Mouse (Mus musculus) spleen, adult 2 months (tissue): ENCODE measurements around the gene Prtg. TPM values are rescaled to one million over a fixed set of nuclear protein-coding genes. Genes with fewer than 3 reads are reported as not detected.

ENCODE experiments used
- DNase-seq, 2 experiments: peaks; one replicate each; pipeline versions ENCODE4 v3.0.0 to v3.0.0-alpha.2; 2012 to 2021; ENCODE audit warnings: low spot score in 2 of 2, low read depth in 1 of 2
- H3K27ac ChIP-seq: fragments of 200-500 bp; 2 replicates; pipeline ENCODE4 v1.5.1; 2012; ENCODE audit warnings: low read length, inconsistent platforms; ENCODE audit not compliant: insufficient read depth
- H3K27me3 ChIP-seq: fragments of 200-500 bp; 2 replicates; pipeline ENCODE4 v1.6.1; 2012; ENCODE audit warnings: mild to moderate bottlenecking, moderate library complexity, low read length, inconsistent platforms; ENCODE audit not compliant: control insufficient read depth, insufficient read depth
- H3K36me3 ChIP-seq: fragments of 200-500 bp; 2 replicates; pipeline ENCODE4 v1.6.1; 2012; ENCODE audit warnings: mild to moderate bottlenecking, low read length, inconsistent platforms; ENCODE audit not compliant: control insufficient read depth, insufficient read depth
- H3K4me1 ChIP-seq: fragments of 200-500 bp; 2 replicates; pipeline ENCODE4 v1.6.1; 2011; ENCODE audit warnings: inconsistent platforms; ENCODE audit not compliant: control insufficient read depth, insufficient read depth, insufficient read length
- H3K4me3 ChIP-seq: fragments of 200-500 bp; 2 replicates; pipeline ENCODE4 v1.5.1; 2011; ENCODE audit warnings: mild to moderate bottlenecking, inconsistent platforms; ENCODE audit not compliant: insufficient read depth, insufficient read length; ENCODE audit errors: extremely low read depth
- CTCF ChIP-seq: fragments of 200-500 bp; IDR thresholded peaks from 2 replicates; pipeline ENCODE4 v1.5.1; 2011; ENCODE audit warnings: mild to moderate bottlenecking, inconsistent platforms; ENCODE audit not compliant: insufficient read depth, insufficient read length, insufficient replicate concordance; ENCODE audit errors: extremely low read depth
- POLR2A ChIP-seq: fragments of 200-500 bp; IDR thresholded peaks from 2 replicates; pipeline ENCODE4 v1.6.1; 2011; ENCODE audit warnings: low read depth, low read length, inconsistent platforms
- WGBS: fragments of 180-500 bp; shearing (Covaris S2); methylation state at CpG from one replicate; pipeline ENCODE4 v1.1.7; 2018; 5-methylcytosine and 5-hydroxymethylcytosine counted together
- polyA plus RNA-seq: library from polyadenylated mRNA; depleted of rRNA; stranded (reverse); fragments of >200 nt; gene quantifications from 2 replicates; pipeline ENCODE4 v1.2.3, GENCODE M21; 2012

Gene Prtg
- polyA plus RNA-seq, 1 experiment: 0.14 TPM

DNA sequence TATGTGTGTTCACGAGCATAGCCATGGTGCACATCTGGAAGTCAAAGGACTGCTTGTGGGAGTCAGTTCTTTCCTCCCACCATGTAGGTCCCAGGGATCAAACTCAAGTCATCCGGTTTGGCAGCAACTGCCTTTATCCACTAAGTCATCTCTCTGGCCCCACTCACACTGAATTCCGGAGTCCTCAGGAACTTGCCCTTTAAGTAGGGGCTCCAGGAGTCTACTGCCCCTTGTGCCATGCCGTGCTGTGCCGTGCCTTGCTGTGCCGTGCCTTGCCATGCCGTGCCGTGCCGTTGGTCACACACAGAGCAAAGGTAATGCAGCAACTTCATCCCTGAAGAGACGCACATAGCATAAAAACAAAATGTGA is 15.5 kb upstream of the Prtg start:
- no peak for DNase-seq
- H3K27ac ChIP-seq: 0 out of 2 replicates have a peak overlapping the region, but pooled peaks have one; percentile 23
- 62% methylated on average over 10 of the region's 10 CpGs for WGBS
- H3K27me3 ChIP-seq: no peaks in the 10 kb centered on the region; the same call in 1 of the 2 replicates
- H3K36me3 ChIP-seq: no peaks in the 10 kb centered on the region
- H3K4me3 ChIP-seq: no peak overlapping the region
- 0 out of 2 replicates have a peak, but pooled peaks cover 2% of the 10 kb centered on the region for H3K4me1 ChIP-seq
- no peak for TF ChIP-seq POLR2A
- TF ChIP-seq CTCF: no peak

DNA sequence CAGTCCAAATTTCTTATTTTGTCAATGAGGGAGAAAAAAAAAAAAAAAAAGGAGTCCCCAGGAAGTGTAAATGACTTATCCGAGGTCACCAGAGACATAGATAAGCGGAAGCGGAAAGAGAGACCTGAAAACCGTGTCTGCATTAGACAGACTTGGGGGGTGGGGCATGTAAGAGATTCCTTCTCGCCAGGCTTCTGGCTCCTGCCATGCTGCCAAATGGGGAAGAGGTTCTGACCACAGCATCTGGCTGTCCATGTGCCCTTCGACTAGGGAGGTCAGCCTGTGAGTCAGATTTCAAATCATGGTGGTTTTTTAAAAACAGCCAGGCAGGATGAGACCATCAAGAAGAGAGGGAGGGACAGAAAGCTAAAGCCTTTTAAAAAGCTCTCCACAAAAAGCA is 15.0 kb upstream of the Prtg start:
- H3K4me3 ChIP-seq: no peak overlapping the region
- H3K4me1 ChIP-seq: 0 out of 2 replicates have a peak, but pooled peaks cover 2% of the 10 kb centered on the region
- no peaks in the 10 kb centered on the region for H3K36me3 ChIP-seq
- 36% methylated on average over 6 of the region's 6 CpGs for WGBS
- no peak for TF ChIP-seq CTCF
- TF ChIP-seq POLR2A: no peak
- H3K27me3 ChIP-seq: no peaks in the 10 kb centered on the region; the same call in 1 of the 2 replicates
- no peak overlapping the region for H3K27ac ChIP-seq
- DNase-seq: no peak

DNA sequence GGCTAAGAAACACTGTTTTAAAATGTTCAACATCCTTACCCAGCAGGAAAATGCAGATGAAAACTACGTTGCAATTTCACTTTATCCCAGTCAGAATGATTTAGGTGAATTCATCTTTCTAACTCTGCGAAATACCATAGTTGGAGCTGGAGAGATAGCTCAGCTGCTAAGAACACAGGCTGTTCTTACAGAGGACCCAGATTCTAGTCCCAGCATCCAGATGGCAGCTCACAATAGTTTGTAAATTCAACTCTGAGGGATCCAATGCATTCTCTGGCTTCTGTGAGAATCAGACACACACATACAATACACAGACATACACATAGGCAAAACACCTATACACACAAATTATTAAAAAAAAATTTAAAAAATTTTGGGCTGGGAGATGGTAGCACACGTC is 11.4 kb upstream of the Prtg start:
- H3K4me3 ChIP-seq: no peak overlapping the region
- no peak for TF ChIP-seq POLR2A
- no peak for TF ChIP-seq CTCF
- H3K4me1 ChIP-seq: peaks cover 5% of the 10 kb centered on the region; the same call in 1 of the 2 replicates
- no peaks in the 10 kb centered on the region; the same call in 1 of the 2 replicates for H3K27me3 ChIP-seq
- H3K27ac ChIP-seq: no peak overlapping the region
- 82% methylated on average over 3 of the region's 3 CpGs for WGBS
- H3K36me3 ChIP-seq: no peaks in the 10 kb centered on the region
- DNase-seq: no peak

DNA sequence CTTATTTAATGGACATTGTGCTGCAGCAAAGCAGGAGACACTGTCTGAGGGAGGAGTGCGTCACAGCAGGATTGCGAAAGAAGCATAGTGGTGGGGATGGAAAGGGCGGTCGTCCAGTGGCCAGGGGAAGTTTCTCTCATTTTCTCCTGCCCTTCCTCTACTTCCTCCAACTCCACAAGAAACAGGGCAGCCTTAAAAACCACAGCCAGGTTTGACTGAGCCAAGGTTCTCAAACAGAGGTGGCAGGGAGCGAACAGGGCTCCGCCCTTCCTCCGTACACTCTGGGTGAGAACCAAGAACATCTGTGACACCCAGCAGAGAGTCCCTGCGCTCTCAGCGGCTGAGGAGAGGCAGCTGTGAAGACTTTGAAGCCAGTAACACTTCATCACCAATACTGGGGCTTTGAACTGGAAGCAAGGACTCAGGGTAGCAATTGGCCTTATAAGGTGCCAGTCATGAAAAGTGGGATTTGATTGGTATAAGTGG is 9.5 kb upstream of the Prtg start:
- TF ChIP-seq CTCF: no peak
- TF ChIP-seq POLR2A: no peak
- no peak overlapping the region for H3K27ac ChIP-seq
- H3K4me3 ChIP-seq: no peak overlapping the region
- no peak for DNase-seq
- no peaks in the 10 kb centered on the region for H3K36me3 ChIP-seq
- H3K27me3 ChIP-seq: no peaks in the 10 kb centered on the region; the same call in 1 of the 2 replicates
- WGBS: 12% methylated on average over 9 of the region's 9 CpGs
- H3K4me1 ChIP-seq: peaks cover 4% of the 10 kb centered on the region; the same call in 1 of the 2 replicates

DNA sequence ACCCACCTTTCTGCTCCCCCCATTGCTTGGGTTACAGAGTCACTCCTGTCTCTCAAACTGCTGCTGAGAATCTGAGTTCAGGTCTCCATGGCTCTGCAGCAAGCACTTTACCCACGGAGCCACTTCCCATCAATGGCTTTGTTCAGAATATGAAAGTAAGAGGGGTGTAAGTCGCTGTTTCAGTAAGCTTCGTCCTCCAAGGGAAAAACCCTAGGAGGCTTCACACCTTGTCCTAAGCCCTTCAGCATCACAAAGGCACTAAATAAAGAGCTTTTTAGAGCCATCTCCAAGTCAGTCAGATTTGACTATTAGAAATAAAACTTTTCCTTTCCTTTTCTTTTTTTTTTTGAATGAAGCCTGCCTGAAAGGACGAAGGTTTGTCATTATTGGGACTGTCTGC is 3.4 kb upstream of the Prtg start:
- H3K27ac ChIP-seq: no peak overlapping the region
- H3K4me3 ChIP-seq: no peak overlapping the region
- 77% methylated on average over 4 of the region's 4 CpGs for WGBS
- no peak for TF ChIP-seq POLR2A
- TF ChIP-seq CTCF: no peak
- H3K4me1 ChIP-seq: peaks cover 11% of the 10 kb centered on the region
- H3K27me3 ChIP-seq: peaks cover 11% of the 10 kb centered on the region
- no peaks in the 10 kb centered on the region for H3K36me3 ChIP-seq
- no peak for DNase-seq

DNA sequence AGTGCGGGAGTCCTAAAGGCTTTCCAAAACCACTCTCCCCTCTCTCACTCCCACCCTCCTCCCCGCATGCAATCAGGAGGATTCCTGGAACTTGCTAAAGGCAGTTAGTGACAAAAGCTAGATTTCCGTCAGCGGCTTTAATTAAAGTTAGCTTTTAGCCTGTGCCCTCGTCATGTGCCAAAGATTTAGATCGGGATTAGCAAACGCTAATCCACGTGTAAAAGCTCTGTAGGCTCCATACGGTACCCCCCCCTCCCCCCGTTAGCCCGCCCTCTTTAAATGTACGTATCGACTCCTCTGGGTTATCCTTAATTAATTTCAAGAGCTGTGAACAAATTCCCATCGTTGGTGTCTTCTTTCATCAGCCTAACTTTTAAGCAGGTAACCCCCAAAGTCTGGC is 528 bp upstream of the Prtg start:
- peaks cover 11% of the 10 kb centered on the region for H3K27me3 ChIP-seq
- 71% methylated on average over 14 of the region's 14 CpGs for WGBS

DNA sequence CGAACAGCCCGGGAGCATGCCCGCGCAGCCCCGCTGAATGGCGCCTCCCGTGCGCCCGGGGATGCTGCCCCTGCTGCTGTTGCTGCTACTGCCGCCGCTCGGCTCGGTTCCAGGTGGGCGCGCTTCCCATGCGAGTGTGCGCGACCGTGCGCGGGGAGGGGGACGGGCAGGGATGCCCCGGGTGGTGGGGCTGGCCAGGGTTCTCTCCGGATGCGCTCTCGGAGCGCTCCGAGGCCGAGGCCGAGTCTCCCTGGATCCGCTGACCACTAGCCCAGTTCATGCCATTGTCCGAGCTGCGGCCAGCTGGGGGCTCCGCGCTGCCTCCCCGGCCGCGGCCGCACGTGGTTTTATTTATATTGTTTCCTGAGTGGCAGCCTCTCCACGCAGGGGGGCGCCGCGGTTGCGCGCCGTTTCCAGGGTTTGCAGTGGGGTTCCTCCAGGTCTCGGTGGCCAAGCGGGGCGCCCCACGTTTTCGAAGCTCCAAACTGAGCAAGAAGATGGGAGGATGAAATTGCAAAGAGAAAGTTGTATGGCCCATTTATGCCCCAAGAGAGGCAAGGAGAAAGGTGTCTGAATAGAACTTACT is 839 bp downstream of the Prtg start:
- Histone ChIP-seq H3K4me1 (peaks cover 11% of the 10 kb centered on the region), H3K4me3 (peak overlapping the region; percentile 55; the same call in 1 of the 2 replicates), H3K27ac (no peak overlapping the region), H3K27me3 (peaks cover 11% of the 10 kb centered on the region), H3K36me3 (no peaks in the 10 kb centered on the region)
- under 1% methylated on average over 51 of the region's 52 CpGs for WGBS
- peak in 1 of 2 experiments; percentile 18 for DNase-seq
- no peak for TF ChIP-seq POLR2A
- TF ChIP-seq CTCF: no peak

More for the DNA sequence above, 528 bp upstream of the Prtg start:
- DNase-seq: no peak
- no peak for TF ChIP-seq CTCF
- no peak for TF ChIP-seq POLR2A
- Histone ChIP-seq H3K36me3 (no peaks in the 10 kb centered on the region), H3K4me1 (peaks cover 11% of the 10 kb centered on the region; the same call in 1 of the 2 replicates), H3K4me3 (no peak overlapping the region), H3K27ac (no peak overlapping the region)
